Mouse (Mus musculus): Measurements from ENCODE around the gene Serhl.
"Not testable (repeated sequence)": the region's sequence is repeated elsewhere in the genome, so short reads cannot be mapped to it uniquely, and the experiment has no call there.

The Serhl gene

DNA sequence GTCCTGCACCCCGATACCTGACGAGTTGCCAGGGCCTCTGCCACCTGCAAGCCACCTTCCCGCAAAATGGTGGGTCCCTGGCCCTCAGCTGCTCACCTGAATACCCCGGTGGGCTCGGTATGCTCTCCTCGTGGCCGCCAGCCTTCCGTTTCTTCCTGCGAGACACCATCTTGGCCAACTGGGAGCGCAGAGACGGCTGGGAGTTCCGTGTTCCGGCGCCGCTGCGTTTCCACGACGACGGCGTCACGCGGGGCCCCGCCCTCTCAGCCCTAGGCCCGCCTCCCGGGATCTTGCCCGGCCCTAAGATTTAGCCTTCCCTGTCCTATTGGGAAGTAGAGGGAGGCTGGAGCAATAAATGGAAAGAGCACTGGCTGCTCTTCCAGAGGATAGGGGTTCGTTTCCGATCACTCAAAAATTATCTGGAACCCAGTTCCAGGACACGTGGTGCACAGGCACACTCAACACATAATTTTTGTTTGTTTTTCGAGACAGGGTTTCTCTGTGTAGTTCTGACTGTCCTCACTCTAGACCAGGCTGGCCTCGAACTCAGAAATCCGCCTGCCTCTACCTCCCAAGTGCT, 33.4 kb downstream of the Serhl start, which contains the start of gene Rrp7a:
Gene Rrp7a (minus strand): TSS at position 236 of the 580 bp plus-strand sequence.
- in situ Hi-C loops (cut with MboI; ENCODE audit: low sequenced_read_pairs), result no loop called here

GRCm38 (mm10) chr15:83124625-83125024, 35.3 kb downstream of the Serhl start:
- in situ Hi-C loops (cut with MboI; ENCODE audit: low sequenced_read_pairs), result no loop called here

GRCm38 (mm10) chr15:83126582-83126981, 37.3 kb downstream of the Serhl start:
- in situ Hi-C loops (cut with MboI; ENCODE audit: low sequenced_read_pairs), result no loop called here

DNA sequence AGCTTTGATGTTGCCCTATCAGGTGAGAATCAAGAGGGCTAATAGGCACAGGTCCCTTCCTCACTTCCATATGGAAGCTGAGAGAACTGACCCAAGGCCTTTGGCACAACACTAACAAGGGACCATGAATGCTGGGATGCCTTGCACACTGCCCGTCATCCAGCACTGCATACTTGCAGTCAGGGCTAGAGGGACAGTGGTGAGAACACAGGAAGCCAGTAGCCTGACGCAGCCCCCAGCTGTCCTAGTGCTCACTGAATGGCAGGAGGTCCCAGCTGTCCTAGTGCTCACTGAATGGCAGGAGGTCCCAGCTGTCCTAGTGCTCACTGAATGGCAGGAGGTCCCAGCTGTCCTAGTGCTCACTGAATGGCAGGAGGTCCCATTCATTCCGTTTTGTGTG, 37.7 kb downstream of the Serhl start:
- in situ Hi-C loops (cut with MboI; ENCODE audit: low sequenced_read_pairs), result not testable (repeated sequence)

- in situ Hi-C loops (cut with MboI; ENCODE audit: low sequenced_read_pairs), result no loop called here
Measured at GRCm38 (mm10) chr15:83129530-83130231, 40.4 kb downstream of the Serhl start.

- in situ Hi-C loops (cut with MboI; ENCODE audit: low sequenced_read_pairs), result no loop called here
Measured at GRCm38 (mm10) chr15:83134671-83135070, 45.4 kb downstream of the Serhl start.

DNA sequence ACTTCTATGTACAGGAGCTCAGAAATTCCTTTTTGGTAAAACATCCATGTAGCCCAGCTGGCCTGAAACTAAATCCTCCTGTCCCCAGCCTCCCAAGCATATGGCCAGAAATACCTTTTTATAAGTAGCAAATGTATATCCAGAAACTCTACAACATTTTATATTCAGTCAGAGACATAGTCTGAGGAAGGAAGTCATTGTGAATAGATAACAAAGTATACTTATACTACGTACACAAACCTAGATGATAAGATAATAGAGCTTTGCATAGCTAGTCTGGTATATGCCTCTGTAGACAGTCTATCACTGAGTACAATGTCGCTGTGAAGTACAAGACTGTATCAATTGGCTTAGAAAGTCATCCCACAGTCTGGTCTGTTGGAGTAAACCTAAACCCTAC, 46.3 kb downstream of the Serhl start:
- in situ Hi-C loops (cut with MboI; ENCODE audit: low sequenced_read_pairs), result no loop called here

DNA sequence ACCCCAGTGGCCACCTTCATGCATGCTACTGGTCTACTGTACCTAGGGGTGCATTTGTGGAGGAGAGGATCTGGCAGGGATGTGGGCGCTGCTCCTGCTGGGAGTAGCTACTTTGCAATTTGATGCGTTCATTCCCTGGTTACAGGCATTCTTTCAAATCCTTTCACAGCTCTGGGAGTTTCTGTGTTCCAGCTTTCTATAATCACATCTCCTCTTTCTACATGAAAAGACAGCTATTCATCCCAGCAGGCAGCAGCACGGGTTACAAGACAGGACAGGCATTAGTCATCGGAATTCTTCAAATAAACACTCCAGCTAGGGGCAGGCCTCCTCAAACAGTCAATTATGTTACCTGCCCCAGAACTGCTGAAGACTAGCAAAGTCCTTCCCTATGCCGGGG, 53.6 kb downstream of the Serhl start:
- in situ Hi-C loops (cut with MboI; ENCODE audit: low sequenced_read_pairs), result no loop called here

GRCm38 (mm10) chr15:83145541-83145940, 56.2 kb downstream of the Serhl start:
- in situ Hi-C loops (cut with MboI; ENCODE audit: low sequenced_read_pairs), result no loop called here

- in situ Hi-C loops (cut with MboI; ENCODE audit: low sequenced_read_pairs), result no loop called here
Measured at GRCm38 (mm10) chr15:83148395-83148794, 59.1 kb downstream of the Serhl start.

- in situ Hi-C loops (cut with MboI; ENCODE audit: low sequenced_read_pairs), result no loop called here
Measured at GRCm38 (mm10) chr15:83148801-83149195, 59.5 kb downstream of the Serhl start.

- in situ Hi-C loops (cut with MboI; ENCODE audit: low sequenced_read_pairs), result no loop called here
Measured at GRCm38 (mm10) chr15:83149196-83150072, 60.1 kb downstream of the Serhl start, which contains the start of gene Poldip3. Poldip3 (minus strand) TSS chr15:83149384.

- in situ Hi-C loops (cut with MboI; ENCODE audit: low sequenced_read_pairs), result no loop called here
Measured at GRCm38 (mm10) chr15:83150073-83150442, 60.8 kb downstream of the Serhl start.

- in situ Hi-C loops (cut with MboI; ENCODE audit: low sequenced_read_pairs), result no loop called here
Measured at GRCm38 (mm10) chr15:83150694-83151093, 61.4 kb downstream of the Serhl start.

- in situ Hi-C loops (cut with MboI; ENCODE audit: low sequenced_read_pairs), result no loop called here
Measured at GRCm38 (mm10) chr15:83154309-83154708, 65.0 kb downstream of the Serhl start.

DNA sequence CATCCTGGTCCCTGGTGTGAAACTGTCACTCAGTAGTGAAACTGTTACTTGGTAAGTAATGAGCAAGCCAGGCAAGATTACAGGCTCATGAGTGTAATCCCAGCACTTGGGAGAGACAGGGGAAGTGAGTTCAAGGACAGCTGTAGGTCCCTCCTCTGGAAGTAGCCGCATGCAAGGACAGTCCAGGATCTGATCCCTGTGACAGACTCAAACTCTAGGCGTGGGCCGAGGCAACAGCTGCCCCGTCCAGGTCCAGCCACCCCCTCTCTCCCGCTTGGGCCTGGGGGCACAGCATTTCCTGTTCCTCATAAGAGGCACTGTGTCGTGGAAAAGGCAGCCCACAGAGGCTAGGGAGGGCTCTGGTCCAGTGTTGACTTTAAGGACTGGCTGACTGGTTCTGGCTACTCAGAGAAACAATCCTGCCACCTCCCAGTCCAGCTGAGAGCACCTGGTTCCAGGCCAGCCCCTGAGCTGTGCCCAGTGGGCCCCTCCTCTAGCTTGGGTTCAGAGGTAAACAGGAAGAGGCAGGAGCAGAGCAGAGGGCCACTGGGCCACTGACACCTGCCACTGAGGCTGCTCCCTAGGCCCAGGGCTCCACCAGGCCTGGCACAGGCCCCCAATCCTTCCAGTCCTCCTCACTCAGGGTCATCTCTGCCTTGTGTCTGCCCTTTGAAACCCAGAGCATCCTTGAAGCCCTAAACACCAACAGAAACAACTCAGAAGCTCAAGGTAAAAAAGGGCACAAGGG, 66.5 kb downstream of the Serhl start:
- in situ Hi-C loops (cut with MboI; ENCODE audit: low sequenced_read_pairs), result no loop called here

DNA sequence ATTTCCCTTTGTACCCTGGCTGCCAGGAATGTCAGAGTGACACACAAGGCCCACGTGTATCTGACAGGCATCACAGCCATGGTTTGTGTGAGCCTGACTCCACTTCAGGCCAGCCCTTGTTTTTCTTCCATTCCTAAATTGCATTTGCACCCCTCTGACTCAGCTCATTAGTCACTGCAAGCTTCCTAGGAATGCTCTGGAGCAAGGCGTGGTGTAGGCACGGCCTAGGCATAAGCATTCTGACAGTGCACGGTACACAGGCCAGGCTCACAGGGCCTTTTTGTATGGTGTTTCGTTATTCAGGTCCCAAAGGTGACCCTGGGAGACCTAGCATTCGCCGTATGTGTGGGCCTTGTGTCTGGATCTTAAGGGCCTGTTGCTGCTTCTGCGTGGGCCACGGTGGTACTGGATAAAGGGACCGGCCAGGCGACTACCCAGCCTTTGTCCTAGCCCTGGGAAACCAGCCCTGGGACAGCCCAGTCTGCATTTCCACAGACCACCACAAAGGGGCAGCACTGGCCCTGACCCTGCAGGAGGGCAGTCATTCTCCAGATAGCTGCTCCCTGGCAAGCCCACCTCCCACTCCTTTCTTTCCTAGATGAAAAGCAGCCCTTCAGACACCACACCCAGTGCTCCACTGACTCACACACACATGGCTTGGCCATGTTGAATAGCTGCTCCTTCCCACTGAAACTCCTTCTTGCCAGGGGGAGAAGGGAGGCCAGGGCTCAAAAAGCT, 67.8 kb downstream of the Serhl start:
- in situ Hi-C loops (cut with MboI; ENCODE audit: low sequenced_read_pairs), result no loop called here

GRCm38 (mm10) chr15:83157667-83158064, 68.4 kb downstream of the Serhl start:
- in situ Hi-C loops (cut with MboI; ENCODE audit: low sequenced_read_pairs), result no loop called here

- in situ Hi-C loops (cut with MboI; ENCODE audit: low sequenced_read_pairs), result no loop called here
Measured at GRCm38 (mm10) chr15:83158587-83159160, 69.4 kb downstream of the Serhl start.

DNA sequence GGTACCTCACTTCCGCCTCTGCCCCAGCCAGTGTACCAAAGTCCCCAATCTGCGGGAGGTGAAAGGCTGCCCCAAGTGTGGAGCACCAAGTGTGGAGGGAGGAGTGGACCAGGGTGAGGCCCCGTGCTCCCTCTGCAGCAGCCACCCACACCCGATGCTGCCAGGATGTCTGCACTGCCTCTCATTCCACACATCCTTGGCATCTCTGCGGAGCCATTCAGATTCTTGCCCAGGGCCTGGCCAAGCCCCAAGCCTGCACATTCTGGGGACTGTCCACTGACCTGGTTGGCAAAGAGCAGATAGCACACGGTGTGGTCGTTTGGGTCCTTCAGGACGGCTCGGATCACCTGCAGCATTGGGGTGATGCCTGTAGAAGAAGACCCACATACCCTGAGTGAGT, 70.5 kb downstream of the Serhl start:
- in situ Hi-C loops (cut with MboI; ENCODE audit: low sequenced_read_pairs), result no loop called here
